Mouse (Mus musculus): ENCODE results near the gene Cpz. TPM values are rescaled to one million over a fixed set of nuclear protein-coding genes. Genes with fewer than 3 reads are reported as not detected.

Cpz gene
- total RNA-seq (2017): not detected in 2 replicates

DNA sequence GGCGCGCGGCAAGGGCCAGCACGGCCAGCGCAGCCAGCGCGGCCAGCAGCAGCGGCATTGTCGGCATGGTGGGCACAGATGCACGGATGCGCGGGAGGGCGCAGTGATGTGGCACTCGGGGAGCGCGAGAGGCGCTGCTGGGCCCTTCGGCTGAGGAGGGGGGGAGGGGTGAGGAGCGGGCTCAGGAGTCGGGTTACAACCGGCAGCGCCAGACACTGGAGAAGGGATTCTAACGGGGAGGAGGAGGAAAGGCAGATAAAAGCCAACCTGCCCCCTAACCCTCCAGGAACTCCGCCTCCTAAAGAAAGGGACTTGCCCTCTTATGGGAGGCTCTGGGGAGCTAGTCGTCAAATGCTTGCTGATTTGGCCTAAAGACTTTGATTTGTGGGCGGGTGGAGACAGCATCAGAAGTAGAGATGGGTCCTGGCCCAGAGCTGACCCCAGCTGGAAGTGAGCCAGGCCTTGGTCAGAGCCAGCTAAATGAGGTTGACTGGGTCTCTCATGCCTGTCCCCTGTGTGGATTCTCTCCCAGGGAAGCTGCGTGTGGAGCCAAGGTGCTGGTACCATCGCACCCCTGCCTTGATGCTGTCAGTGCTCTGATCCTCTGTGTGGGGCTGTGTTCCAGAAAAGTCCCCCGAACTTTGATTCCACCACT, at the start of gene Cpz:
Gene Cpz (minus strand): TSS at position 230 of the 655 bp plus-strand sequence.
- no peak for ATAC-seq (replicated peaks in 1 of 2; ENCODE audit: insufficient read depth in 1 of 2, low FRiP score in 2 of 2, low TSS enrichment in 1 of 2, low read depth in 1 of 2, poor library complexity in 2 of 2, severe bottlenecking in 2 of 2)

DNA sequence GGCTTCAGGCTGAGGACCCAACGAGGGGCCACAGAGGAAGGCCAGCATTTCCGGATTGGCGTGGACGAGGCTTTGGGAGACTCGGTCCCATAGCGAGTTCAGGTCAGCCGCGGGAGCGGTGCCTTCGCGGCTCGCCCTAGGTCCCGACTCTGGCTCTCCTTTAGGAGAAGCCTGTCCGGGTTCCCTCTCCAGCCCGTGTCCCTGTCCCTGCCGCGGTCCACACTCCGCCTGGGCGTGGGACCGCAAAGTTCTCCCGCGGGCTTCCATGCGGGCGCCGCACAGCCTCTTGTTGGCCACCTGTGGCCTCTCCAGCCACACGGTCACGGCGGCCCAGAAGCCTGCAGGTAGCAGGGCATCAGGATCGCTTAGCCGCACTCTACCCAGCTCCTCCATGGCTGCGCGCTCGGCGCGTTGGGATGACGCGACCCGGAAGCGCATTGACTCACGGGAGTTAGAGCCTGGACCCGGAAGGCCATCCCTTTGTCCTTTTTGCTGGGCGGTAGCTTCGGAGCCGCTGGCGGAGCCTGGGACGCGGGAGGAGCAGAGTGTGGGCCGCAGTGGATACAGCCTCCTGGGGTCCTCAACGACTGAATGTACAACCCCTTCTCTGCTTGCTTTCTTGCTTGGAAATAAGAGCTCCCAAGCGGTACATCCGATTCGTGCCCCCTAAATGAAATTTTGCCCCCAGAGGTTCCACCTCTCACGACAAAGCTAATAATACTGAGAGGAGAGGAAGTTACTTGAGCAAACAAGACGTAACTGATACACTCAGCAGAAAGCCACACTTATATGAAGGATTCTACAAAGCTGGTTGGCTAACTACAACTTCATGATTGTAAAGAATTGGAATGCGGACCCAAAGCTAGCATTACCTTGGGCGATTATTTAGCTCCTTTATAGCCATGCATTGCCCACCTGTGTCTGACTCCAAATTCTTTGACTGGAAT, 49.4 kb upstream of the Cpz start, which contains the start of gene Trmt44:
Gene Trmt44 (minus strand): TSS at position 418 of the 947 bp plus-strand sequence.
- ATAC-seq (replicated peaks in 1 of 2; ENCODE audit: insufficient read depth in 1 of 2, low FRiP score in 2 of 2, low TSS enrichment in 1 of 2, low read depth in 1 of 2, poor library complexity in 2 of 2, severe bottlenecking in 2 of 2): peak; percentile 96 to 99

DNA sequence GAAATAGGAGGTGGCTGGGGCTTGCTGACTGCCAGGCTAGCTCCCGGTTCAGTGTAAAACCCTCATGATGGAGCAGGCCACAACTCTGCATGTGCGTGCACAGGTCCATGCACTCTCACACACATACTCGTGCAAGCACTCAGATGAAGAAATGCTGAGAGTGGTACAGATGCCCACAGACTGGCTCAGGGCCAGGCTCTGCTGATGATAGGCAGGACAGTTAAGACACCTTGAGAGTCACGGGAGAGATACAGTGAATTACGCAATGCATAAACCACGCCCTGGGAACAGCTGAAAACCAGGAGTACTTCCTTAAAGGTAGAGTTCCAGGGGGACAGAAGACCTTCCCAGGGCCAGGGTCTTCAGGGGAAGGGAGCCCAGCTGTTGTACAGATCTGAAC, 46.0 kb upstream of the Cpz start:
- no peak for ATAC-seq (replicated peaks in 1 of 2; ENCODE audit: insufficient read depth in 1 of 2, low FRiP score in 2 of 2, low TSS enrichment in 1 of 2, low read depth in 1 of 2, poor library complexity in 2 of 2, severe bottlenecking in 2 of 2)

DNA sequence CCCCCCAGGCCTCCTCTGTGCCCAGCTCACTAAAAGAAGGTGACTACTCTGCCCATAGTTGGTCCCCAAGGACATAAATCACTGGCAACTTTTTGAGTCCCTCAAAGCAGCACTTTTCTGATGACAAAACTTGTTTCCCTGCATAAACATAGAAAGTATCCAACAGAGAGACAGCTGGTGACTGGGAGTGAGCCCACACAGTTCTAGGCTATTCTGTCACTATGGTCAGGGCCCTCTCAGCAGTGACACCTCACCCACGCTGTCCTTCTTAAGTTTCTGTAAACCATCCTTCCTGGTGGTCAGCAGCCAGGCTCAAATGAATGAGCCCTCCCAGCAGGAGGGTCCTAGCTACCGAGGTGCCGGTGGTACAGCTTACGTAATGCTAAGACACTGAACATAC, 41.1 kb upstream of the Cpz start:
- ATAC-seq (replicated peaks in 1 of 2; ENCODE audit: insufficient read depth in 1 of 2, low FRiP score in 2 of 2, low TSS enrichment in 1 of 2, low read depth in 1 of 2, poor library complexity in 2 of 2, severe bottlenecking in 2 of 2): no peak

DNA sequence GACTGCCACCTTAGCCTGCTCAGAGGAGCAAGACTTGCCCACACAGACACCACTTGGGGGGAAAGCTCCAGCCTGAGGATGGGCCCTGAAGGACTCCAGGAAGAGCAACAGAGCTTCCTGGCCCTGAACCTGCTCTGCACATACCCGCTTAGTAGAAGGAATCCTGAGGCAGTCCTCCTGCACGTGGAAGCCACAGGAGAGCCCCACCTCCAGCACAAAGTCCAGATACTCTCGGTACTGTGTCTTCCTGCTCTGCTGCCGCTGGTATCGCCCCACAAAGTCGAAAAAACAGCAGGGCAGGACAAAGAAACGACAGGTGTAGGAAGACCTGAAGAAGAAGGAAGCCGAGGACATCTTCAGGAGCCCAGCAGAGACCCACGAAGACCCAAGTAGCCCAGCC, 39.7 kb upstream of the Cpz start:
- ATAC-seq (replicated peaks in 1 of 2; ENCODE audit: insufficient read depth in 1 of 2, low FRiP score in 2 of 2, low TSS enrichment in 1 of 2, low read depth in 1 of 2, poor library complexity in 2 of 2, severe bottlenecking in 2 of 2): no peak

DNA sequence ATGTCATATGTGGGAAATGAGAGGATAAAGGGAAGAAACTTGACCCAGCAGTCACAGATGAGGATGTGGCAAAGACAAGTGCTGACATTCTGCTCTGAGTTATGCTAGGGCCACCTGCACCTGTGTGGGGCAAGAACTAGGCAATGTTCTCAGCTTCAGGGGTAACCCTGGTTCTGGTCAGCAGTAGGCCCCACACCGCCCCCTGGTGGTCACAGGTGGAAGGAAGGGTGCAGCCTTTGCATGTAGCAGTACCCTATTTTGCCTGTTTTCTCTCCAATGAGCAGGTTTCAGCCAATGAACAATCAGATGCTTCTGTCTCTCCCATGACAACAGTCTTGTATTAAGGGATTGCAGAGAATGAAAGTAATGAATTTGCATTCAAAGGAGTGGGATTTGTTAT, 38.0 kb upstream of the Cpz start:
- peak; percentile 52 to 64; a peak in 3 of 4 replicates for ATAC-seq (replicated peaks in 1 of 2; ENCODE audit: insufficient read depth in 1 of 2, low FRiP score in 2 of 2, low TSS enrichment in 1 of 2, low read depth in 1 of 2, poor library complexity in 2 of 2, severe bottlenecking in 2 of 2)

DNA sequence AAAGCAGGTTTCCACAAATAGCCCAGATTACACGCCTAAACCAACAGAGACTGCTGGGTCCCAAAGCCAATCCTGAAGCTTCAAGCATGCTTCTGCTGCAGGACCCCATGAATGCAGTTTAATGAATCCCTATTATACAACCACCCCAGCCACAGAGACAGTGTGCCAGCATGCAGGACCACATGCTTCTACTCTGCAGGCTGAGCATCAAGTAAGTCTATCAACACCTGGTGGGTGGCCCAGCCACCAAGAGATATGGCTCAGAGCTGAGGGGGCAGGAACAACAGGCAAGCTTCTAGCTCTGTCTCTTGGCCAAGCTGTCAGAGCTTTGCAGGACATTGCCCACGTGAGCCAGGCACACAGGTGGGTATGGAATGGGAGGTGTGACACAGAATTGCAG, 37.1 kb upstream of the Cpz start:
- ATAC-seq (replicated peaks in 1 of 2; ENCODE audit: insufficient read depth in 1 of 2, low FRiP score in 2 of 2, low TSS enrichment in 1 of 2, low read depth in 1 of 2, poor library complexity in 2 of 2, severe bottlenecking in 2 of 2): no peak

DNA sequence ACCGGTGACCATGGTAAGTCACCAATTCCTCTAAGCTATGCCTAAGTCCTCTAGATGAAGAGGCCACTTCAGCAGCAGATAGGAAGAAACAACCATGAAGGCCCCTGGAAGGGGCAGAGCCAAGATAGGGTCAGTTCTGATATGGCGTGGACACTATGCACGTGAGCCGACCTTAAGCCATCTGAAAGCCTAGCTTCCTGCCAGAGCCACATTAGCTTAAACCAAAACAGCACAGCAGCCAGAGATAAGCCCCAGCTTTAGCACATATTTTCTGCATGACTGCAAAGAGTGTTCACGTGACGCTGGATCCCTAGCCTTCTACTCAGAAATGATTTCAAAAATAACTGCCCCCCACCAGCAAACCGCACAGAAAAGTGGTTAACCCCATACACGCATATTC, 33.9 kb upstream of the Cpz start:
- ATAC-seq (replicated peaks in 1 of 2; ENCODE audit: insufficient read depth in 1 of 2, low FRiP score in 2 of 2, low TSS enrichment in 1 of 2, low read depth in 1 of 2, poor library complexity in 2 of 2, severe bottlenecking in 2 of 2): no peak

DNA sequence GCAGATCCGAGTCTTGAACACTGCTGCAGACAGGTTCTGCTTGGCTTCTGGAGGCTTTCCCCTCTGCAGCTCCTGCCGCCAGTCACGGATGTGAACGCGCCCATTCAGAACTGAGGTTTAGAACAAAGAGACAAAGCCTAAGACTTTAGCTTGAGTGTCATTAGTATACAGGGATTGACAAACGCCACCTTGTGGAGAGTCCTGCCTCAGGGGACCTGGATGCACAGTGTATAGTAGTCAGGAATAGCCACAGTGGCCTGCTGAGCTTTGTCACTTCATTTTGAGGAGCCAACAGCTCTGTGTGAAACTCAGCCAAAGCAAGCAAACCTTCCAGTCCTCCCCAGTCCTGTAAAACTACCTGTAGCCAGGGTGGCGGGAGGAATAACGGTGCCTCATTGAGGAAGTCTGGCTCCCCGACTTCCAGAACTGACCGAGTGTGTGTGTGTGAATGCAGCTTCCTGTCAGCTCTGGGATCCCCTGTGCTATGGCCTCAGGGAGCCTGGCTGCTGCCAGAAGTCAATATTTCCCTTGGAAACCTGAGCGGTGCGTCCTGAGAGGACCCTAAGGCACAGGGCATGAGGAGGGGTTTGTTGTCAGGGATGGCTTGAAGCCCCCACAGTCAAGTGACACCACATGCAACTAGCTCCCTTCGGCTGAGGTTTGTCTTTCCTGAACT, 32.6 kb upstream of the Cpz start:
- no peak for ATAC-seq (replicated peaks in 1 of 2; ENCODE audit: insufficient read depth in 1 of 2, low FRiP score in 2 of 2, low TSS enrichment in 1 of 2, low read depth in 1 of 2, poor library complexity in 2 of 2, severe bottlenecking in 2 of 2)

DNA sequence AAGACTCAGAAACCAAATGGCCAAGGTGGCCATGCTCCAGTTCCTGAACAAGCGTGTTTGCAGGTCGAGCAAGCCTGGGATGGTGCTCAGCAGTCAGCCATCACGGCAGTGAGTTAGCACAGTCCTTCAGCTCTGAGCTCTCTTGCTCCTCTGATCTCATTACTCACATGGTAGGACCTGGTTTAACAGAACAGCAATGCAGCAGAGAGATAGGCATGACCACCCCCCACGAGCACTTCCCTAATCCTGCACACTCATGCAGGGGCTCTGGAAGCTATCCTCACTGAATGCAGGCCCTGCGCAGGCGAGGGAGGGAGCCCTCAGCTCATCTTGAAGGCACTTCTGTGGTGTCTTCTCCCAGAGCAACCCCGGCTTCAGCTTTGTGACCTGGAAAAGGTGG, 30.9 kb upstream of the Cpz start:
- ATAC-seq (replicated peaks in 1 of 2; ENCODE audit: insufficient read depth in 1 of 2, low FRiP score in 2 of 2, low TSS enrichment in 1 of 2, low read depth in 1 of 2, poor library complexity in 2 of 2, severe bottlenecking in 2 of 2): no peak

DNA sequence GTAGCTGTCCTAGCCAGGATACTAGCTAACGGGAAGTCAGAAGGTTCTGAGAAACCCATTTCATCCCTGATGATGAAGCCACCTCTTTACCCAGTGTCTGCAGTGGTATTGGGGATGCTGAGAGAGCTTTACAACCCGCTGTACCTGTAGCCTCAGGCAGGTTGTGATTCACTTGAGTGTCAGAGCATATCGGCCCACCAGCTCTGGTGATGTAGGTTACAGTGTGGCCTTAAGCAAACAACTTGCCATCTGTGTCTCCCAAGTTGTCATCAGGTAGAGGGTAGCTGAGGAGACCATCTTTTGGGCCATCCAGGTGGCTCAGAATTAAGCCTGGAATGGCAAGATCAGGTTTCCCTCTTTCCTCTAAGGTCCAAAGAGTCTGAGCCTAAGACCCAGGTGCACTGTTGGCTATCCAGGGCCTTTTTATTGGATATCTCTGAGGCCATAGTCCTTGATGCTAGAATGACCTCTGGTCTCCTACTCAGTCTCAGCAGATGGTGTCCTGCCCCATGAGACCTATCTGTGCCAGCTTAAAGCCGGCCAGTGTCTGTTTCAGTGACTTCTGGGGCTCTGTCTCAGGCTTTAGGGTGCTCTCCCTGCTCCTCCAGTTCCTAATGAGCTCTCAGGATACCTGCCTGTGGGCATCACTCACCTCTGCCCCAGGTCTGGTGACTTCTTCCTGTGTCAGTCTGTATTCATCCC, 27.5 kb upstream of the Cpz start:
- ATAC-seq (replicated peaks in 1 of 2; ENCODE audit: insufficient read depth in 1 of 2, low FRiP score in 2 of 2, low TSS enrichment in 1 of 2, low read depth in 1 of 2, poor library complexity in 2 of 2, severe bottlenecking in 2 of 2): no peak

DNA sequence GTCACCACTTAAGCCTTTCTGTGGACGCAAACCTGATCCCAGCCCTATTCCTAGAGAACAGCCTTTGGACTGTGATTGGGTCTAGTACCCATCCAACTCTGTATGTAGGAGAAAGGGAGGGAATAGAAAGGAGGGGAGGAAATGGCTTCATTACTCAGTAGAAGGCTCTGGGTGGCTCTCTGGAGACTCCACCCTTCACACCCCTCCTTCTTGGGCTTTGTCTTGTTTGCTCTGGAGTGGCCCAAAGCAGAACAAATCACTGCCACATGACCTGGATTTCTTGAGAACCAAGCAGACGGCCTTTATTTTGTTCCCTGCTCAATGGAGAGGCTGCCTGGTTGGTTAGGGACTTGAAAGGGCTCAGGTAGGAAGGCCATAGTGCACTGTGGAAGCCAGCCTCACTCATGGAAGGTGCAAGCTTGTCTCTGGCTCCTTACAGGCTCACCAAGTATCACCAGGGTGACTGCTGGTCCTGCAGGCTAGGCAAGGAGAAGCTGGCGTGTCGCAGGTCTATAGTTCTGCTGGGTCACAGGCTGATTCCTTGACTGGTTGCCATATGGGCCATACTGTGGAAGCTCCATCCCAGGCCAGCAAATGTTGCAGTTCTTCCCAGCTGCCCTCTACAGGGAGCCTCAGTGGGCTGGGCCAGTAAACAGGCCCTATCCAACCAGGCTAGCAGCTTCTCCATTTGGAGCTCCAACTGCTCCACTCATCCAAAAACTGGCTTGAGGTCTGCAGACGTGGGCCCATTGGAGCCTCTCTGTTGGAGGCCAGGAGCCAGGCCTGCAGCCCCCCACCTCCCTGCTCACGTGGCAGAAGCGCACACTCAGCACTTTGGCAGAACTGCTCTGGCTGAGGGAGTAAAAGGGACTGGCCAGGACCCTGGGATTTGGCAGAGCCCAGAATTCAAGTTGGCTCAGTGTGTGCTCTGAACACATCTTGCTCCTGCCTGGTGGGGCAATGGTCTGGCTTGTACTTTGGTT, 26.6 kb upstream of the Cpz start:
- ATAC-seq (replicated peaks in 1 of 2; ENCODE audit: insufficient read depth in 1 of 2, low FRiP score in 2 of 2, low TSS enrichment in 1 of 2, low read depth in 1 of 2, poor library complexity in 2 of 2, severe bottlenecking in 2 of 2): no peak

DNA sequence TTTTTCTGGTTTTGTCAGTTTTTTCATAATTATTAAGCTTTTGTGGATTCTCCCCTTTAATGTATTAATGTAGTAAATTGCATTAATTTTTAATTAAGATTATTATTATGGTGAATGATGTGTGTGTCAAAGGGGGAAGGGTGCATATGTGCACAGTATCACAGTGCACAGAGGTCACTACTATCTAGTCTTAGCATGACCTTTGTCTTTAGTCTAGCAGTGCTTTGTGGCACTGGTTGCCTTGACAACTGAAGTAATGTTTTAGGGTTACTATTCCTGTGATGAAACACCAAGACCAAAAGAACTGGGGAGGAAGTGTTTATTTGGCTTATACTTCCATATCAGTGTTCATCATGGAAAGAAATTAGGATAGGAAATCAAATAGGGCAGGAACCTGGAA, 20.6 kb upstream of the Cpz start:
- ATAC-seq (replicated peaks in 1 of 2; ENCODE audit: insufficient read depth in 1 of 2, low FRiP score in 2 of 2, low TSS enrichment in 1 of 2, low read depth in 1 of 2, poor library complexity in 2 of 2, severe bottlenecking in 2 of 2): no peak

DNA sequence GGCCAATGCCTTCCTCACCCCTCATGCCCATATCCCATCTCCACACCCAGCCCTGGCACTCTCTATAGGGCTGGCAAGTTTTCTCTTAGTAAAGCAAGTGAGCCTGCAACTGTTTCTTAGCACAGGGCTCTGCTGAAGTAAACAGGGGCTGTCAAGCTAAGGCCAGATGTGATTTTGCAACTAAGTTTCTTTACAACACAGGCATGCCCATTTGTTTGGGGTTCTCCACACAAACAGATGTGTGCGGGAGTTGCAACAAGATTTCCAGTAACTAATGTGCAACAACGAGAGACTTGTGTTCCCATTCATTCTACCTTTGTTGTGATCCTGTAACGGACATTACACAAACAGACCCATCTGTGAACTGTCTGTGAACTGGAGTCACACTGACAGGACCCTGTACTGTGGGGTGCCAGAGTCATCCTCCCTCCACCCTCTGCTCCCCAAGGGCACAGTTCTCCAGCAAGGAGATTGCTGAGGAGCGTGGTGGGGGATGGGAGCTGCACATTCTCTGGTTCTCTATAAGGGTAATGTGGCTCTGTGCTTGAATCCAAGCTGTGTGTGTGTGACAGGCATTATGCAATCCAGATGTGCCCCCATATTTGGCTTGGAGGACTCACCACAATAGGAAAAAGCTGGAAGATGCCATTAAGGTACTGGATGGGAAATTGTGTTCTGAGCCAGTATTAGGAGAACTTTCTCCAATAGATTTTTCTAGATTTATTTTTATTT, 15.7 kb upstream of the Cpz start:
- no peak for ATAC-seq (replicated peaks in 1 of 2; ENCODE audit: insufficient read depth in 1 of 2, low FRiP score in 2 of 2, low TSS enrichment in 1 of 2, low read depth in 1 of 2, poor library complexity in 2 of 2, severe bottlenecking in 2 of 2)

DNA sequence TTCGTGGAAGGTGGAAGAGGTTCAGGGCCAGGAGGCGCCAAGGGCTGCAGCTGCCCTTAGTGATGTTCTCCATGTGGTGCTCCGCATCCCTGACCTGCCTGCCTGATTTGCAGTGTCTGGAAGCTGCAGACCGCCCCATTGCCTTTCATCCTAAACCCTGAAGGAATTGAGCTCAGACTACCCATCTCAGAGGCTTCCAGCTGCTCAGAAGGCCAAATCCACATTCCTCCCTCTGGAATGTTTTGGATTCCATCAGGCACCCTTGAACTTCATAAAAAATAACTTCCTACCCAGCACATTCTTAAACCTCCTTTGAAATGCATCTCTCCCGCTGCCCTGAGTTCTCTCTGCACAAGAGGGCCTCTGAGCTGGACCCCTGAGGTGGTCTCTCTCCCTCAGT, 15.1 kb upstream of the Cpz start:
- ATAC-seq (replicated peaks in 1 of 2; ENCODE audit: insufficient read depth in 1 of 2, low FRiP score in 2 of 2, low TSS enrichment in 1 of 2, low read depth in 1 of 2, poor library complexity in 2 of 2, severe bottlenecking in 2 of 2): no peak

DNA sequence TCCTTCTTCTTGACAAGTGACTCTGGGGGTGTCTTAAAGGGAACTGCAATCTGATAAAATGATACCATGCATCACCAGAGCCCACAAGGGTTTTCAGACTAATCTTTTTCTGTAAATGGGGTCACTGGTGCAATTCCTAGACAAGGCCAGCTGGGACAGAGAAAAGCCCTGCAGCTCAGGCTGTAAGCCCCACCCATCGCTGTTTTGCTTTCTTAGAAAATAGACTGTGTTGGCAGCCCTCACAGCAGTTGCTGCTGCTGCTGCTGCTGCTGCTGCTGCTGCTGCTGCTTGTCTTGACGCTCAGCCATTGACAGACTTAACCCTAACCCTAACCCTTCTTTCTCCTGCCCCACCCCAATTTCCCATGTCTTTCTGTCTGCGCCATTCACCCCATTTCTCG, 14.1 kb upstream of the Cpz start:
- no peak for ATAC-seq (replicated peaks in 1 of 2; ENCODE audit: insufficient read depth in 1 of 2, low FRiP score in 2 of 2, low TSS enrichment in 1 of 2, low read depth in 1 of 2, poor library complexity in 2 of 2, severe bottlenecking in 2 of 2)
